Mouse (Mus musculus): Measurements from ENCODE around the gene Slc7a15.

DNA sequence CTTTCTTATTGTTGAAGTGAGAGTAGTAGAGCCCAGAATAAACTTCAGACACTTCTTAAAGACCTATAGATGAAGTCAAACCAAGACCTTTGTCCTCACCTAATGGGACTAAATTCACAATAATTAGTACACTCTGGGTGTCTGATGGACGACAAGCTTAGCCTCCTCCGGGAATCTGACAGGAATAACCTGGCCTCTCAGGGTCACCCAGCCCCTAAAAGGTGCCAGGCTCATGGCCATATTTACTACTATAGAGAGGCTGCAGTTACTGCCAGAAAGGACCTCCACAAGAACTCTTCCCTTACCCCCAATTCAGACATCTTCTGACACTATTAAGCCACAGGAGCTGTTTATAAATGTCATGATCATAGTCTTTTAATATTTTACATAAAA, 101.6 kb downstream of the Slc7a15 start:
- no peak for TF ChIP-seq CTCF (conservative IDR thresholded peaks at IDR 0.05; ENCODE audit: low read length)
- no peak for TF ChIP-seq NANOG (IDR thresholded peaks at IDR 0.05; ENCODE audit: borderline replicate concordance, low read length)

All from E14TG2a.4 (cell line).